Mouse (Mus musculus) cortical plate, adult 2 months (tissue): ENCODE measurements around the gene 9530053A07Rik.

Experiments used
- CTCF ChIP-seq: fragments of 200-500 bp; IDR thresholded peaks from 2 replicates; pipeline ENCODE4 v1.5.1; 2011; ENCODE audit warnings: mild to moderate bottlenecking, control low read depth, low read length; ENCODE audit not compliant: insufficient read depth; ENCODE audit errors: extremely low read depth
- POLR2A ChIP-seq: fragments of 200-500 bp; IDR thresholded peaks from 2 replicates; pipeline ENCODE4 v1.6.1; 2011; ENCODE audit warnings: mild to moderate bottlenecking, low read length, control low read depth; ENCODE audit not compliant: insufficient read depth; ENCODE audit errors: extremely low read depth

GRCm38 (mm10) chr7:28210731-28211130 is 81.5 kb downstream of the 9530053A07Rik start:
- TF ChIP-seq CTCF (no peak), POLR2A (no peak)
